Mouse (Mus musculus) heart, adult 2 months (tissue): ENCODE measurements around the gene Strip1. TPM values are rescaled to one million over a fixed set of nuclear protein-coding genes. Genes with fewer than 3 reads are reported as not detected.

ENCODE experiments used
- DNase-seq, 2 experiments: peaks; one replicate each; pipeline ENCODE4 v3.0.0; 2021
- H3K27ac ChIP-seq: fragments of 200-600 bp; 2 replicates; pipeline ENCODE4 v1.8.1; 2022
- H3K27me3 ChIP-seq: fragments of 200-500 bp; 2 replicates; pipeline ENCODE4 v1.6.1; 2012; ENCODE audit warnings: mild to moderate bottlenecking, low read length, inconsistent platforms, mixed read lengths; ENCODE audit not compliant: control insufficient read depth, insufficient read depth
- H3K36me3 ChIP-seq: fragments of 200-500 bp; 2 replicates; pipeline ENCODE4 v1.6.1; 2012; ENCODE audit warnings: low read length, inconsistent platforms; ENCODE audit not compliant: control insufficient read depth, insufficient read depth
- H3K4me1 ChIP-seq: fragments of 200-500 bp; 2 replicates; pipeline ENCODE4 v1.6.1; 2011; ENCODE audit warnings: low read length; ENCODE audit not compliant: control insufficient read depth, insufficient read depth
- H3K4me3 ChIP-seq: fragments of 200-600 bp; 2 replicates; pipeline ENCODE4 v1.8.1; 2022
- H3K79me2 ChIP-seq: fragments of 200-500 bp; replicated peaks from 2 replicates; pipeline ENCODE4 v1.6.1; 2012; ENCODE audit warnings: mild to moderate bottlenecking, inconsistent platforms, low read length, moderate library complexity, mixed read lengths; ENCODE audit not compliant: control insufficient read depth, insufficient read depth
- H3K9ac ChIP-seq: fragments of 200-500 bp; 2 replicates; pipeline ENCODE4 v1.6.1; 2012; ENCODE audit warnings: low read depth, mild to moderate bottlenecking, control low read depth, inconsistent platforms, low read length, mixed read lengths
- CTCF ChIP-seq: fragments of 200-600 bp; IDR thresholded peaks from 2 replicates; pipeline ENCODE4 v1.8.1; 2022; ENCODE audit warnings: antibody characterized with exemption, mild to moderate bottlenecking, moderate library complexity
- EP300 ChIP-seq: fragments of 200-500 bp; IDR thresholded peaks from 2 replicates; pipeline ENCODE4 v1.6.1; 2011; ENCODE audit warnings: low read depth, low read length, control low read depth; ENCODE audit not compliant: insufficient read depth
- POLR2A ChIP-seq: fragments of 200-500 bp; IDR thresholded peaks from 2 replicates; pipeline ENCODE4 v1.6.1; 2011; ENCODE audit warnings: mild to moderate bottlenecking, low read depth, low read length, control low read depth; ENCODE audit not compliant: insufficient read depth
- WGBS: fragments of 180-500 bp; shearing (Covaris S2); methylation state at CpG from one replicate; pipeline ENCODE4 v1.1.7; 2018; 5-methylcytosine and 5-hydroxymethylcytosine counted together
- intact Hi-C: fragments of 180-260 bp; cut with DNase I; formaldehyde crosslinking; loops from one replicate; pipeline ENCODE4 v1.15.1; 2025
- polyA plus RNA-seq: library from polyadenylated mRNA; depleted of rRNA; stranded (reverse); fragments of >200 nt; gene quantifications from 2 replicates; pipeline ENCODE4 v1.2.3, GENCODE M21; 2012
- total RNA-seq, 2 experiments: library from RNA; stranded (reverse); gene quantifications; 2 replicates each; pipeline ENCODE4 v1.2.3; 2021

The Strip1 gene
- total and polyA plus RNA-seq, 3 experiments: 19.9 to 35.1 (median 21.2) TPM

DNA sequence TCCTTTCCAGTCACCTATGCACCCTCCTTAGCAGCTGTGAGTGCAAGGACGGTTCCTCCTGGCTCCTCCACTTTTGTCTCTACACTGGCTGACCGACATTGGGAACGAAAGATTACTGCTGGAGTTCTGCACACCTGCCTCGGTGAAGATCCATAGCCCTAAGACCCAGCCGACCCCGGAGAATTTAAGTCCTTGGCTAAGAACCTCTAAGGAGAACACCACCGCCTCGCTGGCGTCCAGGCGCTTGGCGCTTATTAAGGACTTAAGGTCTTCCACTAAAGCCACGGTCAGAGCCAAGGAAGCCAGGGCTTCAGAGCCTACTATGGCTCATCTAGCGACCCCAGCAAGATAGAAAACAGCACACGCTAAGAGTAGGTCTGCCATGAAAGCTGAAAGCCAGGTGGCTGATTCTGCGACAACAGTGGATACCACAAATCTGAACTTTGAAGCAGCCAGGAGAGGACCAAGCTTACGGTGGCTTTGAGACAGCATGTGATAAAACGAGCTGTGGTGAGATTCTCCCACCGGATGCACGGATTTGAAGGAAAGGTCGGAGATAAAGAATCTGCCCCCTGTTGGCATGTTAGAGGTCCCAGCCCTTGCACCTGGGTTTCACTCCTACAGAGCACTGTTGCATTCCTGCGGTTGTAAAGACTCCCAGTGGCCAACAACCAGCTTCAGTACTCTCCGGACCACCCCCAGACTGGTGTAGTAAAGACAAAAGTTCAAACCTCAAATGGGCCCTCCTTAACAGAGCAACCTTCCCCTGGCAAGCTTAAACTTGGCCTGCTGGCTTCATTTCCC is 33.7 kb downstream of the Strip1 start:
- intact Hi-C loops: loop anchor here (2.0 kb wide), 1 partner anchor 15 kb away; no protein-coding TSS in a partner anchor
- TF ChIP-seq POLR2A (no peak), EP300 (no peak), CTCF (no peak)
- WGBS: 26% methylated on average over 22 of the region's 22 CpGs
- Histone ChIP-seq H3K36me3 (no peaks in the 10 kb centered on the region), H3K9ac (no peak overlapping the region), H3K27ac (no peak overlapping the region), H3K79me2 (no peaks in the 10 kb centered on the region), H3K4me3 (no peak overlapping the region), H3K4me1 (peaks cover 1% of the 10 kb centered on the region; the same call in 1 of the 2 replicates), H3K27me3 (peaks cover 38% of the 10 kb centered on the region)
- no peak for DNase-seq

DNA sequence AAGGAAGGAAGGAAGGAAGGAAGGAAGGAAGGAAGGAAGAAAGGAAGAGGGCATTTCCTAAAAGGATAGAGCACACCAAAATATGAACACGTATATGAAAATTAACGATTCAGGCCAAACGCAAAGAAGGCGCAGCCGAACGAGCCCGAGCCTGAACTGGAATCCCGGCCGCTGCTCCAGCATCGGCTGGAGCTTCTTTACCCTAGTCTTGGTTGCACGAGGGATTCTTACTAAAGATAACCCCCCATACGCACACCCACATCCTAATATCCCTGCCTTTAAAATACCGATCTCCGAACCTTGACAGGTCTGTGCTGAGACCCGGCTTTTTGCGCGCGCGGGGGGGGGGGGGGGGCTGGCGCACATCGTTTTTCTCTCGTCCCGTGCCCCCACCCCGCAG is 34.4 kb downstream of the Strip1 start:
- WGBS: 9% methylated on average over 24 of the region's 24 CpGs
- no peak for DNase-seq
- no peak overlapping the region for H3K9ac ChIP-seq
- no peaks in the 10 kb centered on the region for H3K36me3 ChIP-seq
- TF ChIP-seq POLR2A (no peak), EP300 (no peak), CTCF (no peak)
- no peak overlapping the region for H3K4me3 ChIP-seq
- H3K79me2 ChIP-seq: no peaks in the 10 kb centered on the region
- H3K27ac ChIP-seq: no peak overlapping the region
- H3K27me3 ChIP-seq: peaks cover 40% of the 10 kb centered on the region
- intact Hi-C loops: loop anchor here (2.0 kb wide), 1 partner anchor 14 kb away; no protein-coding TSS in a partner anchor
- H3K4me1 ChIP-seq: peaks cover 1% of the 10 kb centered on the region; the same call in 1 of the 2 replicates

DNA sequence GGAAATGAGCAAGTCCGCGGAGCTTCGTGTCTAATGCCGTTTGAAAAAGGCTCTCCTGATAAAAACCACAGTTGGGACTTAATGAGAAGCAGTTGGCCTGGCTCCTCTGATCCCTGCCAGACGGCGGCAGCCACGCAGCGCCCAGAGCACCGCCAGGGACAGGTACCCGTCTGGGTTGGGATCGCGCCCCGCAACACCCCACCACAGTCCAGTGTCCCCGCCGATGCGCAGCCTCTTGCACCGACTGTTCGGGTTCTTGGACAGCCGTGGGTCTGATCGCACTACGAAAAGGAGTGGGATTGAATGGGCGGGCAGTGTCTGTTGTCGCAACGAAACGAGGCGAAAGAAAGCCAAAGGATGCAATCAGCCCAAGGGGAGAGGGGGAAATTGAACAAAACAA is 34.9 kb downstream of the Strip1 start:
- Histone ChIP-seq H3K4me3 (no peak overlapping the region), H3K4me1 (peaks cover 1% of the 10 kb centered on the region; the same call in 1 of the 2 replicates)
- TF ChIP-seq CTCF: no peak
- no peak for TF ChIP-seq EP300
- no peak for TF ChIP-seq POLR2A

DNA sequence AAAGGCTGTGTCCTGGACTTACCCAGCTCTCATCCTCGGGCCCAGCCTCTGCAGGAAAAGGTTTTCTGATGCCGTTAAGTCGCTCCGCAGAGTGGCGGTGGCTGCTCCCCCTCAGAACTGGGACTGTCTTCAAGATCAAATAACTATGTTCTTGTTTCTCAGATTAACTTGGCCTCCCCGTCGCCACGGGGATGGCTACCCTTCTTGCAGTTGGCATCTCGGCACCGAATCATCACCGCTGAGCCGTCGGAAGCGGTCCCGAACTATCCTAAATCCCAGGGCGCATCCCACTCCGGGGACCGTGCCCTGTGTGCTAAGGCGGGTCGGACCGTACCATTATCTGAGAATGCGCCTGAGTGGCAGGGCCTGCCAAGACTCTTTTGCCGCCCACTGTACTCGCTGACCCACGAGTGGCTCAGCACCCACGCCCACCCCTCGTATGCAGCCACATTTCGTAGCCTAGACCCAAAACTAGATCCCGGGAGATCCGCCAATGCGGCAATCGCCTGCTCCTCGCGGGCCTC is 35.5 kb downstream of the Strip1 start:
- intact Hi-C loops: loop anchor here (2.0 kb wide), 1 partner anchor 13 kb away; no protein-coding TSS in a partner anchor
- DNase-seq: no peak
- H3K4me1 ChIP-seq: peaks cover 1% of the 10 kb centered on the region; the same call in 1 of the 2 replicates

More for the DNA sequence above, 34.9 kb downstream of the Strip1 start:
- H3K27ac ChIP-seq: no peak overlapping the region
- H3K79me2 ChIP-seq: no peaks in the 10 kb centered on the region
- peaks cover 40% of the 10 kb centered on the region for H3K27me3 ChIP-seq
- 2% methylated on average over 26 of the region's 26 CpGs for WGBS
- H3K36me3 ChIP-seq: no peaks in the 10 kb centered on the region
- intact Hi-C loops: loop anchor here (2.0 kb wide), 1 partner anchor 14 kb away; no protein-coding TSS in a partner anchor
- peak; percentile 26 to 59 for DNase-seq
- no peak overlapping the region for H3K9ac ChIP-seq

DNA sequence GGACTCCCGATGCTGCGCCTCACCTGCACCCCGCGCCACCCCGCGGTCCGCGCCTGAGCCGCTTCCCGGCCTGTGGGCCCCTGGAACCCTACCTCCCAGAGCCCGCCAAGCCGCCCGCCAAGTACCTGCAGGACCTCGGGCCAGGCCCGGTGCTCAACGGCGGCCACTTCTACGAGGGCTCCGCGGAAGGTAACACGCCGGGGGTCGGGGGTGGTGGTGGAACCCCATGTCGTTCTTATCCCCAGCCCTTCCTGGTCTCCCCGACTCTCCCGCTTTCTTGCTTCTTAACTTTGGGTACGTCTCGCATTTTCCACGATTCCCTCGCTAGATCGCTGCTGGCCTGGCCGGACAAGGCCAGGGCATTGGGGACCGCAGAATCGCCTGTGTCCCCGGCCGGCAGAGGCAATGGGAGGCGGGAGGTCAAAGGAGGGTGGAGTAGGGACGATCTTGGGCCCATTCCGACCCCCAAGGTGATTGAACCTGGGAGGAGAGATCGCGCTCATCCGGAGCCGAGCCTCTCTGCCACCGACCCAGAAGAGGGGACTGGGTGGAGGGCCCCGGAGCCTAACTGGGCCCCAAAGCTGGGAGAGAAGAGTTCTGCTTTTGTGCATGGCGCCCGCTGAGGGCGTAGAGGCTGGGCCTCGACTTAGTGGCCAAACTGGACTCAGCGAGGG is 36.1 kb downstream of the Strip1 start:
- WGBS: 3% methylated on average over 49 of the region's 50 CpGs
- no peaks in the 10 kb centered on the region for H3K36me3 ChIP-seq
- no peaks in the 10 kb centered on the region for H3K79me2 ChIP-seq
- intact Hi-C loops: no loop called here
- peaks cover 1% of the 10 kb centered on the region; the same call in 1 of the 2 replicates for H3K4me1 ChIP-seq
- H3K4me3 ChIP-seq: peak overlapping the region; percentile 14; the same call in 1 of the 2 replicates
- TF ChIP-seq POLR2A (no peak), EP300 (no peak), CTCF (no peak)
- H3K9ac ChIP-seq: no peak overlapping the region
- H3K27ac ChIP-seq: no peak overlapping the region
- peaks cover 40% of the 10 kb centered on the region for H3K27me3 ChIP-seq
- DNase-seq: peak in 1 of 2 experiments; percentile 45

More for the DNA sequence above, 35.5 kb downstream of the Strip1 start:
- no peak for TF ChIP-seq POLR2A
- no peak for TF ChIP-seq EP300
- no peak for TF ChIP-seq CTCF
- no peak overlapping the region for H3K27ac ChIP-seq
- H3K9ac ChIP-seq: no peak overlapping the region
- peaks cover 40% of the 10 kb centered on the region for H3K27me3 ChIP-seq
- 5% methylated on average over 34 of the region's 34 CpGs for WGBS
- H3K79me2 ChIP-seq: no peaks in the 10 kb centered on the region
- H3K36me3 ChIP-seq: no peaks in the 10 kb centered on the region
- H3K4me3 ChIP-seq: no peak overlapping the region
